In genomic region chr7:16728596-16729348, GRCm38 (mm10) we compare ENCODE assay signal across 8 mouse cellular contexts. TPM values are rescaled to one million over a fixed set of nuclear protein-coding genes. Genes with fewer than 3 reads are reported as not detected.
DNase-seq lines count a peak whose midpoint lies in the region; ATAC-seq and TF ChIP-seq lines count a peak whose summit lies in the region.

No protein-coding gene starts in this region.

- peak; percentile 47 for DNase-seq in layer of hippocampus, adult 11-12 months (ENCODE audit: low spot score)
- no peak for DNase-seq in layer of hippocampus, adult 9-10 months (ENCODE audit: low spot score)
- DNase-seq in cerebellum, postnatal 4 days (ENCODE audit: low spot score in 2 of 2), result peak; percentile 59 to 76
- peak; percentile 39 for DNase-seq in gastrocnemius, postnatal 25 days
- peak; percentile 72 for DNase-seq in limb, embryonic 14.5 days (ENCODE audit: low spot score)
- DNase-seq in spleen, postnatal 10 days (ENCODE audit: low spot score in 2 of 2), result peak; percentile 48 to 84

- H3K36me3 ChIP-seq in limb, embryonic 14.5 days (ENCODE audit: control insufficient read depth, insufficient read depth, low read length), result no peaks in the 10 kb centered on the region
- no peaks in the 10 kb centered on the region for H3K36me3 ChIP-seq in midbrain, embryonic 16.5 days (ENCODE audit: control insufficient read depth, insufficient read depth, low read length)

- WGBS in limb, embryonic 14.5 days, result 28% methylated on average over 14 of the region's 14 CpGs
- 30% methylated on average over 14 of the region's 14 CpGs for WGBS in midbrain, embryonic 16.5 days

- ATAC-seq in inflammation-experienced regulatory T-cells, adult 6 months, result peak; percentile 81
- peak; percentile 68; the same call in 1 of the 2 replicates for ATAC-seq in limb, embryonic 14.5 days (ENCODE audit: low FRiP score, low read depth)
- ATAC-seq in midbrain, embryonic 16.5 days, result peak; percentile 46

- TF ChIP-seq POLR2A in limb, embryonic 14.5 days (IDR thresholded peaks at IDR 0.05; ENCODE audit: borderline replicate concordance, extremely low read depth, insufficient read depth, insufficient read length), result no peak

- H3K4me3 ChIP-seq in limb, embryonic 14.5 days (replicated peaks; ENCODE audit: low read length), result no peak overlapping the region
- peak overlapping the region; percentile 7 for H3K4me3 ChIP-seq in midbrain, embryonic 16.5 days (ENCODE audit: low read depth, low read length)

- no peaks in the 10 kb centered on the region for H3K9me3 ChIP-seq in limb, embryonic 14.5 days (ENCODE audit: control insufficient read depth, low read length)
- no peaks in the 10 kb centered on the region for H3K9me3 ChIP-seq in midbrain, embryonic 16.5 days (replicated peaks; ENCODE audit: control insufficient read depth, low read length, poor library complexity, severe bottlenecking)

- no peak overlapping the region for H3K9ac ChIP-seq in limb, embryonic 14.5 days (ENCODE audit: low read depth, low read length, severe bottlenecking)
- H3K9ac ChIP-seq in midbrain, embryonic 16.5 days (ENCODE audit: low read depth, low read length), result 0 out of 2 replicates have a peak overlapping the region, but pooled peaks have one; percentile 34

- H3K4me2 ChIP-seq in limb, embryonic 14.5 days (replicated peaks; ENCODE audit: low read depth, low read length, severe bottlenecking), result peak overlapping the region; percentile 19; the same call in 1 of the 2 replicates
- peak overlapping the region; percentile 44 for H3K4me2 ChIP-seq in midbrain, embryonic 16.5 days (ENCODE audit: low read length)

- no peaks in the 10 kb centered on the region for H3K27me3 ChIP-seq in limb, embryonic 14.5 days (ENCODE audit: control insufficient read depth, insufficient read depth, low read length)
- no peaks in the 10 kb centered on the region for H3K27me3 ChIP-seq in midbrain, embryonic 16.5 days (ENCODE audit: control insufficient read depth, insufficient read depth, low read depth, low read length)

- H3K4me1 ChIP-seq in limb, embryonic 14.5 days (ENCODE audit: control insufficient read depth, insufficient read depth, low read length), result no peaks in the 10 kb centered on the region
- H3K4me1 ChIP-seq in midbrain, embryonic 16.5 days (ENCODE audit: control insufficient read depth, insufficient read depth, low read length), result peaks cover 7% of the 10 kb centered on the region; the same call in 1 of the 2 replicates

- no peak overlapping the region for H3K27ac ChIP-seq in limb, embryonic 14.5 days (replicated peaks; ENCODE audit: low read depth, low read length)
- H3K27ac ChIP-seq in midbrain, embryonic 16.5 days (ENCODE audit: low read length), result peak overlapping the region; percentile 66

RNA-seq across cellular contexts. Expression of gene Ceacam9, which starts 7.0 kb away (rescaled TPM):
- total RNA-seq in gastrocnemius, postnatal 25 days (2021), result not detected
- not detected for polyA plus RNA-seq in inflammation-experienced regulatory T-cells, adult 6 months (2017; shearing (Covaris generic))
- 0.04 and 0.10 TPM in 2 replicates for polyA plus RNA-seq in limb, embryonic 14.5 days (2012; rRNA removed)
- not detected in 2 replicates for polyA plus RNA-seq in limb, embryonic 14.5 days (2014; fragmentation: Nextera tagmentation; extraction: Ambion mirVana)
- 0.18 TPM in 1 of 2 replicates, not detected in the other for polyA plus RNA-seq in midbrain, embryonic 16.5 days (2015; fragmentation: Nextera tagmentation; extraction: Ambion mirVana)

RNA-seq across cellular contexts. Expression of gene Ap2s1, which starts 9.4 kb away (rescaled TPM):
- 10 to 100 TPM; 52.5 to 56.7 TPM for total RNA-seq in gastrocnemius, postnatal 25 days (2021)
- 100 to 1,000 TPM in 1 of 3 experiments, 10 to 100 TPM in 2; 62.5 to 127 (median 72.4) TPM for polyA plus RNA-seq in inflammation-experienced regulatory T-cells, adult 6 months (2017; shearing (Covaris generic))
- 271 and 297 TPM in 2 replicates for polyA plus RNA-seq in limb, embryonic 14.5 days (2012; rRNA removed)
- polyA plus RNA-seq in limb, embryonic 14.5 days (2014; fragmentation: Nextera tagmentation; extraction: Ambion mirVana), result 271 and 295 TPM in 2 replicates
- polyA plus RNA-seq in midbrain, embryonic 16.5 days (2015; fragmentation: Nextera tagmentation; extraction: Ambion mirVana), result 437 and 461 TPM in 2 replicates

RNA-seq across cellular contexts. Expression of gene Slc1a5, which starts 52.4 kb away (rescaled TPM):
- total RNA-seq in gastrocnemius, postnatal 25 days (2021), result 10 to 100 TPM; 14.2 to 47.4 TPM
- polyA plus RNA-seq in inflammation-experienced regulatory T-cells, adult 6 months (2017; shearing (Covaris generic)), result 100 to 1,000 TPM; 134 to 155 (median 155) TPM
- 80.3 and 96.1 TPM in 2 replicates for polyA plus RNA-seq in limb, embryonic 14.5 days (2012; rRNA removed)
- 21.7 and 24.4 TPM in 2 replicates for polyA plus RNA-seq in limb, embryonic 14.5 days (2014; fragmentation: Nextera tagmentation; extraction: Ambion mirVana)
- polyA plus RNA-seq in midbrain, embryonic 16.5 days (2015; fragmentation: Nextera tagmentation; extraction: Ambion mirVana), result 10.1 and 10.7 TPM in 2 replicates

RNA-seq across cellular contexts. Expression of gene Ceacam15, which starts 53.3 kb away (rescaled TPM):
- total RNA-seq in gastrocnemius, postnatal 25 days (2021), result not detected
- 1 to 10 TPM in 2 of 3 experiments, not detected in 1; 1.3 TPM for polyA plus RNA-seq in inflammation-experienced regulatory T-cells, adult 6 months (2017; shearing (Covaris generic))
- not detected in 2 replicates for polyA plus RNA-seq in limb, embryonic 14.5 days (2012; rRNA removed)
- polyA plus RNA-seq in limb, embryonic 14.5 days (2014; fragmentation: Nextera tagmentation; extraction: Ambion mirVana), result not detected in 2 replicates
- polyA plus RNA-seq in midbrain, embryonic 16.5 days (2015; fragmentation: Nextera tagmentation; extraction: Ambion mirVana), result not detected in 2 replicates
